Mouse (Mus musculus): Measurements from ENCODE around the gene Rplp2.
A peak's percentile ranks its signal among the peaks of the same experiment; 100 is the strongest.
"Not testable (repeated sequence)": the region's sequence is repeated elsewhere in the genome, so short reads cannot be mapped to it uniquely, and the experiment has no call there.

Rplp2 gene

DNA sequence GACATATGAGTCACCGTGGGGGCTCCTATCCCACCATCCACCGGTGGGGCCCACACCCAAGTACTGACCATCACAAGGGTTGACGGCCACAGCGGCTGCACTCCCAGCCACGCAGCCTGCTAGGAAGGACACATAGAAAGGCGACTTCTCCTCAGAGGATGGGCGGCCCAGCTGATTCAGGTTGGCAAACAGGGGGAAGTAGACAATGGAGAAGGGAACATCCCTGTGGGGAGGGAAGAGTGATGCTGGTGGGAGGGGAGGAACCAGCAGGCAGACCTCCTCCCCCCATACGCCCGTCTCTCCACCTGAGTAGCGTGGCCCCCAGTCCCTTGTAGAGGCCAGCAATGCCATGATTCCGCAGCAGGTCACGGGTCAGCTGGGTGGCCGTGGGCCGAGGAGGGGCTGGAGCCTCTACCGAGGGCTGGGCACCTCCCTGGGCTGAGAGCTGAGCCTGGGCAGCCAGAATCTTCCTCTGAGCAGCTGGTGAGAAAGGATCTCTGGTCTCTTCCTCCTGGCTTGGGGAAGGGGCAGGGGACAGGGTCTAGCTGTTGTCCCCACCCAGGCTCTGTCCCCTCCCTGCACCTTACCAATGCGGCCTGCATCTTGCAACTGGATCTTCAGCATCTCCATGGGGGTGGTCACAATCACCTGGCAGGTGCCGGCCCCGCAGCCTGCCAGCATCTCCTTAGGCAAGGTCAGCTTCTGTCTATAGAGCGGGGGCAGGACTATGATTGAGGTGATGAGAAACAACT is 15.6 kb upstream of the Rplp2 start:
- no peak for DNase-seq

DNA sequence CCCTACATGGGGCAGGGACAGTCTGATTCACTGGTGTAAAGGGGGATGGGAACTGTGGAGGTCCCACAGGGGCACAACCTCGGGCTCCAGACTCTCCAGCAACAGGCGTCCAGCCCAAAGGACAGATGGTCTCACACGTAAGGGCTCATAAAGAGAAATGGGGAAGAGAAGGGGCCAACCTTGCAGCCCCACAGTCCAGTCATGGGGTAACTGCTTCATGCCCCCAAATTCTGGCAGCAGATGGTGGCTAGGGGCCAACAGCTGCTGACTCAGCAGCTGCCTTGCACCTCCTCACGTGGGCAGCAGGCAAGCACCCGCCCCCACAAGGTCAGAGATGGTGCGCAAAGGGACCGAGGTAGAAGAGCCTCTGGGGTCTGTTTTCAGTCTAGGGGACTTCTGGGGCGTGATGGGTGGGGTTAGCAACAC is 15.0 kb upstream of the Rplp2 start:
- no peak for DNase-seq

DNA sequence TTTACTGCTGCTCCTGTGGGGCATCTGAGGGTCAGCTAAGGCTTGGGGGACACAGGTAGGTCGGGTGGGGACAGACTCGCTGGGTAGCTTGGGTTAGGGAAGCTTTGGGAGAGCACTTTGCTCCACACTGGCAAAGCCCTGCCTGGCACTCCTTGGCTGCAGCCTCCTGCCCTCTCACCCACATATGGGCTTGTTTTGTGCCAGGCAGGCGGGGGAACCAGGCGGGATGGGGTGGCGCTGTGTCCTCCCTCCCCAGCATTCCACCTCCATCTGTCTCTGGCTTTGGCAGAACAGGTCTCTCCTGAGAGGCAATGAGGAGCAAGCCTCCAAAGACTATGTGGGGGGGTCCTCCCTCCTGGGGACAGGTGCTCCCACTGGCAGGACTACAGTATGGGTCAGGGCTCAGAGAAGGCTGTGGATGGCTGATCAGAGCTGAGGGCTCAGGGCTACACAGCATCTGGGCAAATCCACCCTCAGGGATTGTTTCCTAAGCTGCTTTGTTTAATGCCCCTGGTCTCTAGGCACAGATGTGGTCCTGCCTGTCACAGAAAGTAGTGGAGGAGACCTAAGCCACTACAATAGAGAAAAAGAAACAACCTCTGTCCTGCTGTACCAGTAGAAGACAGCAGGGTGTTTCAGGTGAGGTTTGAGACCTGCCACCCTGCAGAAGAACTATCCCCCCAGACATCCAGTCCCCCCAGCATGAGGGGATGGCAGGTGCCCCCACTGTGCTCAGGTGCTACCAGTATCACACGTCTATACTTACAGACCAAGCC is 14.2 kb upstream of the Rplp2 start:
- no peak for DNase-seq

DNA sequence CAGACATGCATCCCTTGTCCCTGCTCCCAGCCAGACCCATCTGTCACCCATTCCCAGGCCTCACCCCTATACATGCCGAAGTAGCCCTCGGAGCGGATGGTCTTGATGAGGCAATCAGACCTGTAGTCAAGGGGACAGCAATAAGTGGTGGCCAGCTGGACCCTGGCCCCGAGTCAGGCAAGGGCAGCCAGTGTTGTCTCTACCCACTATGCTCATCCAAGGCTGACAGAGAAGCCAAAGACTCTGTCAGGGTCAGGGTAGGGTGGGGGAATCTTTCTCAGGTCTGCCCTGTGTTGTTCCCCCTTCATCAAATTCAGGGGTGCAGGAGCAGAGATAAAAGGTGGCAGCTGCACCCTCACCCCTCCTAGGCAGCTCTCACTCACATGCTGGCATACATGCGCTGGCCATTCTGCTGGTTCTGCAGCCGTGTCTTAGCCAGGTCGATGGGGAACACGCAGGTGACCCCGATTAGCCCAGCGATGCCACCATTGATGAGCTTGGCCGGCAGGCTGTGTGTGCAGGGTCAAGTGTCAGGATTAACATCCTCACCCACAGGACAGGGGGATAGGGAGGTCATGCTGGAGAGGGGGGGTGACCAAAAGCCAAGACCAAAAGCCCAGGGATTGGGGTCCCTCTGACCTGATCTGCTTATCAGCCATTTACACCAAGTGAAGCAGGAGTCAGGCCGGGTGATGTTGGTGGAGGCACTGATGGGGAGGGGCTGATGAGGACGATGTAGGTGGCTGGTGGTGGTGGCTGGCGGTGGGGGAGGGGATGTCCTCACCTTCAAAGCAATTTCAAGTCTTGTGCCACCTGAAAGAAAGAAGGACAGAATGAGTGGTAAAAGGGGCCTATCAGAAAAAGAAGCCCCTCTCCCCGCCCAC is 13.4 kb upstream of the Rplp2 start:
- DNase-seq: no peak

DNA sequence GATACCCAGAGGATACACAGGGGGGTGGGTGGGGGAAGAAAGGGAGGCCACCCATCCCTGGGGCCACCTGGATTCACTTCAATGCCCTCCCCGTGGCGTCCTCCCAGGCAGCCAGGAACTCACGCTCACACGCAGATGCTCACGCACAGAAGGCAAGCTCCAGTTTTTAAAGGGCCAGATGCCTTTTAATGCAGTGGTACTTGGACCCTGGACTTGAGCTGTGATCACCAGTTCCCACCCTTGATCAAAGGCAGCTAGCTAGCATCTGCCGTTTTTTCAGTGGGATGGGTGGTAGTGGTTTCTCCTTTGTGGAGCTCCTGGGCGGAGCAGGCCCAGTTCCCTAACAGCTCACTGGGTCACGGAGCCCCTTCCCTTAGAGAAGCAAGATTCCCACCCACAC is 12.7 kb upstream of the Rplp2 start:
- DNase-seq: peak; percentile 54

DNA sequence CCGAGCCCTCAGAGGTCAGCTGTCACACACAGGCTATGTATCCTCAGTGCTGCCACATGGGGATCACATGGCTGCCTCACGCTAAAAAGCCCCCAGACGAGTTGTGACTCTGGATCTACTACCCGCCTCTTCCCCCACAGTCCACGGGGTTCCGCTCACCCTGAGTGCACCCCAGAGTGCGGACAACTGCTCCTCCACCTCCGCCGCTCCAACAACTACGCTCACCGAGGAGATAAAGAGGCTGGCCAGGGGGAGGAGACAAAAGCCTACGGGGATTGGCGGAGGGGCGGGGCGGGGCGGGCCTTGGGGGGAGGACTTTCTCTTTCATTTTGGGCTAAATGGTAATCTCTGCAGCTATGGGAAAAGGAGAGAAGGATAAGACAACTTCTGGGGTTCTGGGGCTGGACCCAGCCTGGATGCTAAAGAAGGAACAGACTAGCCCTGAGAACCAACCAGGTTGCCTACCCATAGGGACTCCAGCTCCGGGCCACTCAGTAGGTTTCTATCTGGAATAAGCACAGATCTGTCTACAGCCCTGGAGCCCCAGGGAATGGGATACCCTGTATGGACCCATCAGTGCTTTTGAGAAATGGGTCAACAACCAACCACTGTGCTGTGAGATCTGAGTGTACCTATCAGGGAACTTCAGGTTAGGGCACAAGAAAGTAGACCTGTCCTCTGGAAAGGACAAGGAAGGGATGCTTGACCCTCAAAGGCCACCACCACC is 11.9 kb upstream of the Rplp2 start:
- DNase-seq: peak; percentile 81

DNA sequence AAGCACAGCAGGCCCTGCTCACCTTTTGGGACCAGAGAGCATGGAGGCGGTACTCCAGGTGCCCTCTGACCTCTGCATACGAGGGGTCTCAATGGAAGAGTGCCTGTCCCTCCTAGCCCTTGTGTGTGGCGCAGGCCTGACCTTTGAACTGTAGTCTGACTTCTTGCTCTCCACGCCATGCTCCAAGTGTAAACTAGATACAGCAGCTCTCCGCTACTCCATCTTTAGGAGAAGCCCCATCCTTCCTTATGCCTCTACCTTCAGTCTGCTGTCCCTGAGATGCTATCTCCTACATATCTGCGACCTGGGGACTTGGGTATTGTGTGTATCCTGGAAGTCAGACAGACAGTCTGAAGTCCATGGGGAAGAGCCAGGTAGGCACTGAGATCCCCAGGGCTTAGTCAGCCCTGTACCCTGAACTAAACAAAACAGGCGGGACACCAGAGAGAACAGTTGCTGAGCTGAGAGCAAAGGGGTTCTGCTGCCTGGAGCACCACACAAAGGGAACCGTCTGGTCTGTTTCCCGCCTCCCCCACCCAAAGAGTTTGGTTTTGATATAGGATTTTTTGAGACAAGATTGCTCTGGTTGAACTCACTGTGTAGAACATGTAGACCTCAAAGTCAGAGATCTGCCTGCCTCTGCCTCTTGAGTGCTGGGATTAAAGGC is 11.2 kb upstream of the Rplp2 start:
- no peak for DNase-seq

DNA sequence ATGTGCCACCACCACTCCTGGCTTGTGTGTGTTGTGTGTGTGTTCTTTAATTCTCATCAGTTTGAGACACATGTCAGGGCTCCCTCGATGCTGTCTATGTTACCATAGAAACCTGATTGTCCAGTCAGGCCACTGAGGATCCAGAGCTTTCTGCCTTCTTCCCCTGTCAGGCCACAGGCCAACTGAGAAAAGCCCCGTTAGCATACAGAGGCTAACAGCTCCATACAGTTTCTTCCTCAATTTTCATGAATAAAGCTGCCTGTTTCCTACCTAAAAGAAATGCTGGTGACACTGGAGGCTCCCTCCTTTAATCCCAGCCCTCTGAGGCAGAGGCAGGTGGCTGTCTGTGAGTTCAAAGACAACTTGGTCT is 10.7 kb upstream of the Rplp2 start:
- no peak for DNase-seq

DNA sequence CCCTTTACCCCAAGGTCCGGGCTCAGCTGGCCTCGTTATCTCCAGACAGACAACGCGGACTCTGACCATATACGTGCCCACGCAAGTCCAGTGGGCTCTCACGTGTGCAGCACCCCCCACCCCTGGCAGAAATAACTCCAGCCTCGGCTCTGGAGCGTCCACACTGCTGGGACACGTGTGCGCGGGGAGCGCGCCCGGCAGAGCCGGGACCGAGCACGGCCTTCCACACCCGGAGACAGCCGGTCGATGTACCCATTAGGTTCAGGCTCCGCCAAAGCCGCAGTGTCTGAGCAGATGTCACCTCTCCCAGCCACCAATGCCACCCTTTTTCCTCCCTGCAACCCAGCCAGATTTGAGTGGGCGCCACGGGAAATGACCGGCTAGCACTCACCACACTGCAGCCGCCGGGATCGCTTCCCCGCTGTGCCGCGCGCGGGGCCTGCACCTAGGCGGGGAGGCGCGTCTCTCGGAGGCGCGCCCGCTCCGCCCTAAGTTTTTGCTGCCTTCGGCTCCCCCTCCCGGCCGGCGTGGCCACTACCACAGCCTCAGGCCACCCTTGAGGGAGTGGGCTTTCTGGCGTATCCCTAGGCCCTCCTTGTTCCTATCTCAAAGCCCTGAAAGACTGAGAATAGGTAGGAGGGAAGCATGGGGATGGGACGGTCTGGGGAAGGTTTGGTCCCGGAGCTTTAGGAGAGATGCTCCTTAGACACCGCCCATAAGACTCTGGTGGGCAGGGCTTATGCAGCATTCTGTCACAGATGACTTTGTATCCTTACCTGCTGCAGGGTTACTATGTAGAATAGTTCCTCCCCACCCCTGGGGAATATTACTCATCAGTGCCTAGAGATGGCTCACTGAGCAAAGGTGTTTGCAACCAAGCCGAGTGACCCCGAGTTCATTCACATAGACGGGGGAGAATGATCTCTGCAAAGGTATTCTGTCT is 9.7 kb upstream of the Rplp2 start, which contains the start of gene Slc25a22:
TSS of gene Slc25a22 (minus strand) at position 715 of the 943 bp plus-strand sequence.
- peak; percentile 90 for DNase-seq

DNA sequence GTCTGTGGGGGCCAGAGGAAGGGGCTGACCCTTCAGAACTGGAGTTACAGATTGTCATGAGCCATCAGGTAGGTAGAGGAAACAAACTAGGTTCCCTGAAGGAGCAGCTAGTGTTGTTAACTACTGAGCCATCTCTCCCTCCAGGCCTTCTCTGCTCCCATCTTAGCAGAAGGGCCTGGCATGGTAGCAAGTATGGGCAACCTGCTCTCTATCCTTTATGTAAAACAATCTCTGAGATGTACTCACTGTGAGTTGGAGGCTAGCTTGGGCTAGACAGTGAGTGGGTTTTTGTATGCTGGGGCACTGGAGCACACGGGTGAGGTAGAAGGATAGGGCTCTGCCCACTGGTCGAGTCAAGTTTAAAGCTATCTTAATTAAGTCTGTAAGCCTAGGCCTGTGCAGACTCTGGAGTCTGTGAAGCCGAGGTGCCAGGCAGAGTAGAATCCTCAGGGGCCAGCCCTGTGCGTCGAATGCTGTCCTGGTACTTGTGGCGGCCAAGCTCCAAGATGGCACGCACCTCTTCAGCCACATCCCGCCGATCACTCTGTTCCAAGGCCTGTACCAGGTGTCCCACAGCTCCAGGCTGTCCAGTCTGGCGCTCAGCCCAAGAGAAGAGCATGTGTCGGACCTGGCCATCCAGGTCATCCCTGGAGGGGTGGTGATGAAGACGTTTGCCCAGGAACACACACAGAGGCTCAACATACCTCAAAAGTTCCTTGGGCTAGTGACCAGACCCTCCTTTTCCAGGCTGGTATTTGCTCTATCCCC is 8.8 kb upstream of the Rplp2 start:
- no peak for DNase-seq

DNA sequence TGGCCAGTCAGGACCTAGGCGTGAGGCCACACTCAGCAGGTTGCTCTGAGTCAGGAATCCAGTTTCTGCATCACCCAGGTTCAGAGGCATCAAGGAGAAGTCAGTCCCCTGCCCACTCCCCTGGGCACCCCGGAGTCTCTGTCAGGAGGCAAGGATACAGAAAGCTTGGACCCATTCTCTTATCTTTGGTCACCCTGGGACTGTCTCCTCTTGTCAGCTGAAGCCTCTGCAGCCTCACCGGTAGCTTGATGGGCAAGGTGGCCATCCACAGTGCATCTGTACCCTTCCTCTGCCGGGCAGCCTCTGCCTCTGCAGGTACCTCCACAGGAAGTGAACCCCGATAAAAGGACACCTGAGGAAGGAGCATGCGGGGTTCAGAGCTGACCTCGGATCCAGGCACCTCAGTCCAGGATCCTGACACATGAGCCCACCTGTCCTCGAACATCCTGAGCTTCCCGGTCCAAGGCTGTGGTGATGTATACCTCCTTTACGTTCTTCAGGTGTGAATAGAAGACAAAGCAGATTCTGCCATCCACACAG is 8.0 kb upstream of the Rplp2 start:
- no peak for DNase-seq

DNA sequence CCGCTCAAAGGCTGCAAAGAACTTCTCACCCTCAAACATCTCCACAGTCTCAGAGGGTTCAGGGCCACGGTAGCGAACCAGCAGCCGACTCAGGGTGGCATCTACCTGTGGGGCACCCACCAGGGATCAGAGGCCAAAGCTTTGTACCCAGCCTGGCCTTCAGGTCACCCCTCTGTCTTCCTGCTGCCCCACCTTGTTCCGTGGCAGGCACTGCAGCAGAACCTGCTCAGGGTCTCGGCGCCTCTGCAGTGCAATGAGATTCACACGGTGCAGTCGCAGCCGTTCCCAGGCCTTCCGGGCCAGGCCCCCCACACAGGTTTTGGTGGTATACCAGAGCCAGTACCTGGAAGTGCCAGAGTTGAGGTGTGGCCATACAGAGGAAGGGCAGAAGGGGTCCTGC is 7.4 kb upstream of the Rplp2 start:
- DNase-seq: no peak

DNA sequence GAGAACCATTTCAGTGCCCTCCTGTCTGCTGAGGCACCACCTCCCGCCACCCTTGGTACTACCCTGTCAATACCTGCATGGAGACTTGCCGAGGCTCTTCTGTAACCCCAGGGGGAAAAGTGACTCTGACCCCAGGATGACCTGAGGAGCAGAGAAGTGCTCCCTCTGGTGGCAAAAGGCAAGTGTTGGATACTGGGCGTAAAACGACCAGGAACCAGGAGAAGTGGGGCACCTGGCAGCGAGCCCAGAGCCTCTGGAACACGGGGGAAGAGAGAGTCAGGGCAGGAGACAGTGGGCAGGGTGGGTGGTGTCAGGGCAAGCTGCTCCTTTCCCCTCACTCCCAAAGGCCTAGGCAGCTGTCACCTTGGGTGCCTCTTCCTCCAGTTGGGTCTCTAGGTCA is 6.6 kb upstream of the Rplp2 start:
- DNase-seq: peak; percentile 80

DNA sequence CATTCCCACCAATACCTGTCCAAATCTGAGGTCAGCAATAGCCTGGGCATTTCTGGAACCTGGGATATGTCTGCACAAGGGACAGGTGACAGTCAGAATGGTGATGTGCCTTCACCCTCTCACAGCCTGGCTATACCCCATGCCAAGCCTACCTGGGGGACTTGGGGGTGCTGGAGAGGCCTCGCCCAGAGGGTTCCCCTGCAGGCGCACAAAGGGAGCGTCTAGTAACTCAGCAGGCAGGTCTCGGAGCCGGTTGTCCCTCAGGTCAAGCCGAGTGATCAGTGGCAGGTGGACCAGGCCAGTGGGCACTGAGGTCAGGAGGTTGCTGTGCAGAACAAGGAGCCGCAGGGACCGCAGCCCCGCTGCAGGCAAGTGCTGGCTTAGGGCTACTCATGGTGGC is 5.7 kb upstream of the Rplp2 start:
- DNase-seq: no peak

DNA sequence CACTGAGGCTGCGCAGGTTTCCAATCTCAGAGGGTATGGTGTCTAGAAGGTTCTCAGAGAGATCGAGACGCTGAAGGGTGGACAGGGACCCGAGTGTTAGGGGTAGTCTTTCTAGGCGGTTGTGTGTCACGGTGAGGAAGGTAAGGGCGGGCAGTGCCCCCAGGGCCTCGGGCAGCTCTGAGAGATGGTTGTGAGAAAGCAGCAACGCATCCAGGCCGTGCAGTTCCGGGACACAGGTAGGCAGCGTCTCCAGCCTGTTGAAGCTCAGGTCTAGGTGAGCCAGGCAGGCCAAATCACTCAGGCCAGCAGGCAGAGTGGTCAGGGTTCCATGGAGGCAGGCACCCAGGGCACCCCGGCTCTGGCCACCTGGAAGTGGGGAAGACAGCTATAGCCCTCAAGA is 5.0 kb upstream of the Rplp2 start:
- DNase-seq: no peak

DNA sequence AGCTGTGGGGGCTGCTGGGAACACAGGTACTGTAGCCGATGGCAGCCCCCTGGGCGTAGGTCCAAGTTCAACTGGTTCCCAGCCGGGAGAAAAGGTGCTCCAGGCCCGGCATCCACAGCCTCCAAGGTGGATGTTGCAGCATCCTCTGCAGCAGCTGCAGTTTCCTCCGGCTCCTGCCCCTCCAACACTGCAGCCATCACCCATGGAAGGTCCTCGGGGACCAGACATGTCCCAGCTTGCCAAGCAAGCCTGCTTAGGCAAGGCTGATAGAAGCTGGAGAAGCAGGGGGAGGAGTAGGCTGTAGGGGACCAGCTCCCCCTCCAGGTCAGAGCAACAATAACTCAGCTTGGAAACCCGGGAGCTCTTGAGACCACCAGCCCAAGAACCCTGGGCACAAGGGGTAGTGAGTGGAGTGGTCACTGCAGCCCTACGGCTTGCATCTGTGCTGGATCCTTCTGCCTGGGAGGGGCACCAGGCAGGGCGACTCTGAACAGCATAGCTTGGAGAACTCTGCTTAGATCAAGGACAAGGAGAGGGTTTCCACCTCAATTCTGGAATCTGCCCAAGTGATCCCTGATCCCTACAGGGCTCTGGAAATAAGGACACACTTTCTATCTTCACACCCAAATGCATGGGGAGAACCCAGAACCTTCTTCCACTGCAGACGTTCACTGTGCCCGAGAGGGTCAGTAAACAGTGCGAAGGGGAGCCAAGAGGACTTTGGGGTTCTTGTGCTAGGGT is 3.9 kb upstream of the Rplp2 start:
- DNase-seq: no peak

DNA sequence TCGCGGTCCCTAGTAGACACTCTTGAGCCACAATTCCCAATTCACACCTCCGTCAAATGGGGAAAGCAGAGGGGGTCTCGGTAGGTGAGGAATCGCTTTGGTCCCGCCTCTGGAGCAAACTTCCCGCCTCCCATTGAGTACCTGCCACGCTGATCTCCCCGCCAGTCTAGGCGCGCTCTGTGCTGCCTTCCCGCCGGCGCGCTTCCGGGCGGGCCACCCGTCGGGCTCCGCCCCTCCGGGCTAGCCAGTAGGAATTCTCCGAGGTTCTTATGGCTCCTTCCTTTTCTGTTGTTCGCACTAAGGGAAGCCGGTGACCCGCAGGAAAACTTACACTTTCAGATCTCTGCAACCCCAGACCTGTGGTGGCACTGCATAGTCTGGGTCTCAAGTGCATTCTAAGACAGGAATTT is 3.3 kb upstream of the Rplp2 start, which contains the start of gene Pidd1:
TSS of gene Pidd1 (minus strand) at position 198 of the 410 bp plus-strand sequence.
- peak; percentile 77 for DNase-seq

DNA sequence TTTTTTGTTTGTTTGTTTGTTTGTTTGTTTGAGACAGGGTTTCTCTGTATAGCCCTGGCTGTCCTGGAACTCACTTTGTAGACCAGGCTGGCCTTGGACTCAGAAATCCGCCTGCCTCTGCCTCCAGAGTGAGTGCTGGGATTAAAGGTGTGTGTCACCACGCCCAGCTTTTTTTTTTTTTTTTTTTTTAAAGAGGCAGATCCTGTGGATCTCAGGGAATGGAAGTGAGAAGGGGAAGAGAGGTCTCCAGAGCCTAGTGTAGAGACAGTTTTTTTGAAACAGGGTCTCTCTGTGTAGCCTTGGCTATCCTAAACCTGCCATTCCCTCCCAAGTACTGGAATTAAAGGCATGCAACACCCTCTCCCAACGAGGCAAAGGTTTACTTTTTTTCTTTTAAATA is 796 bp upstream of the Rplp2 start:
- not testable (repeated sequence) for DNase-seq

DNA sequence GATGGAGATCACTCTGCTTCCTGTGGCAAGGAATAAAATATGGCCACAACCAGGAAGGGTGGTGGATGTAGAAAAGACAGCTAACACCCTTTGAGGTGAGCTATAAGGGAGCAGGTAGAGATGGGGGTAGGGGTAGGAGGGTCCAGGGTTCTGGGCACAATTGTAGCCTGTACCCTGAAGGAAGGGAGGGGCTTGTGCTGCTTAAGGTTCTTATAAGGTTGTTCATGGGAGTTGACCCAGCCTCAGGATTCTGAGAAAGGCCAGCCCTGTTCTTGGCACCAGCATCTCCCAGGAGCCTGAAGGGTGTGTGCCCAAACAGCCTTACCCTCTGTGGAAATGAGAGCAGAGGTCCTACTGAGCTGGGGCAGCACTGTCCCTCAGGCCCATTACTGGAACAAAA is 4.8 kb downstream of the Rplp2 start:
- no peak for DNase-seq
